Mouse (Mus musculus) limb, embryonic 13.5 days (tissue): ENCODE results near the gene Sugct. TPM values are rescaled to one million over a fixed set of nuclear protein-coding genes. Genes with fewer than 3 reads are reported as not detected.

Experiments used
- ATAC-seq: fragments of 200-750 bp; cut with Nextera tagmentation; 2 replicates; pipeline ENCODE4 v1.8.0; 2017; ENCODE audit warnings: low read depth, moderate number of reproducible peaks, moderate TSS enrichment; ENCODE audit not compliant: low FRiP score
- H3K27ac ChIP-seq: fragments of 300-500 bp; sonication (generic); 2 replicates; pipeline ENCODE4 v1.5.1; 2015; ENCODE audit warnings: inconsistent platforms, mild to moderate bottlenecking, moderate library complexity
- H3K27me3 ChIP-seq: fragments of 300-500 bp; sonication (generic); 2 replicates; pipeline ENCODE4 v1.6.1; 2015; ENCODE audit warnings: mild to moderate bottlenecking, inconsistent platforms
- H3K36me3 ChIP-seq: fragments of 300-500 bp; sonication (generic); 2 replicates; pipeline ENCODE4 v1.6.1; 2015; ENCODE audit warnings: inconsistent platforms, mild to moderate bottlenecking, moderate library complexity
- H3K4me1 ChIP-seq: fragments of 300-500 bp; sonication (generic); 2 replicates; pipeline ENCODE4 v1.6.1; 2015; ENCODE audit warnings: inconsistent platforms
- H3K4me2 ChIP-seq: fragments of 300-500 bp; sonication (generic); replicated peaks from 2 replicates; pipeline ENCODE4 v1.6.1; 2015; ENCODE audit warnings: inconsistent platforms, mild to moderate bottlenecking, moderate library complexity
- H3K4me3 ChIP-seq: fragments of 300-500 bp; sonication (generic); 2 replicates; pipeline ENCODE4 v1.5.1; 2015; ENCODE audit warnings: moderate library complexity, mild to moderate bottlenecking, inconsistent platforms
- H3K9ac ChIP-seq: fragments of 300-500 bp; sonication (generic); 2 replicates; pipeline ENCODE4 v1.6.1; 2015; ENCODE audit warnings: mild to moderate bottlenecking, inconsistent platforms
- H3K9me3 ChIP-seq: fragments of 300-500 bp; sonication (generic); 2 replicates; pipeline ENCODE4 v1.6.1; 2016; ENCODE audit warnings: inconsistent platforms
- WGBS: fragments of 180-500 bp; shearing (Covaris S2); methylation state at CpG from one replicate; pipeline ENCODE4 v1.1.7; 2015; 5-methylcytosine and 5-hydroxymethylcytosine counted together
- polyA plus RNA-seq: library from polyadenylated mRNA; unstranded; fragments of >200 nt; fragmentation: Nextera tagmentation; extraction: Ambion mirVana; gene quantifications from 2 replicates; pipeline ENCODE4 v1.2.1, GENCODE M21; 2015

The Sugct gene
- polyA plus RNA-seq, 1 experiment from 2014 or later, result 6.8 TPM

GRCm38 (mm10) chr13:17421875-17422274 is 273.5 kb downstream of the Sugct start:
- Histone ChIP-seq H3K27me3 (no peaks in the 10 kb centered on the region), H3K4me1 (no peaks in the 10 kb centered on the region), H3K9ac (no peak overlapping the region), H3K9me3 (peaks cover 4% of the 10 kb centered on the region; the same call in 1 of the 2 replicates), H3K4me2 (no peak overlapping the region), H3K4me3 (no peak overlapping the region), H3K36me3 (no peaks in the 10 kb centered on the region), H3K27ac (no peak overlapping the region)
- 89% methylated on average over 6 of the region's 6 CpGs for WGBS
- ATAC-seq, result no peak

- peaks cover 7% of the 10 kb centered on the region for H3K9me3 ChIP-seq
- no peak overlapping the region for H3K4me2 ChIP-seq
- no peaks in the 10 kb centered on the region for H3K27me3 ChIP-seq
- H3K36me3 ChIP-seq, result no peaks in the 10 kb centered on the region
- no peak overlapping the region for H3K4me3 ChIP-seq
- H3K9ac ChIP-seq, result no peak overlapping the region
- 77% methylated on average over 1 of the region's 1 CpGs for WGBS
- H3K27ac ChIP-seq, result no peak overlapping the region
- no peaks in the 10 kb centered on the region for H3K4me1 ChIP-seq
- ATAC-seq, result no peak
These were observed 274.8 kb downstream of the Sugct start for GRCm38 (mm10) chr13:17420557-17420956.

- 93% methylated on average over 8 of the region's 8 CpGs for WGBS
- Histone ChIP-seq H3K4me3 (no peak overlapping the region), H3K4me2 (no peak overlapping the region), H3K4me1 (no peaks in the 10 kb centered on the region), H3K9ac (no peak overlapping the region), H3K27ac (no peak overlapping the region), H3K9me3 (no peaks in the 10 kb centered on the region), H3K36me3 (no peaks in the 10 kb centered on the region), H3K27me3 (no peaks in the 10 kb centered on the region)
- no peak for ATAC-seq
These were observed 352.5 kb downstream of the Sugct start for GRCm38 (mm10) chr13:17342836-17343235.

GRCm38 (mm10) chr13:17335885-17336540 is 359.3 kb downstream of the Sugct start:
- H3K4me3 ChIP-seq, result no peak overlapping the region
- no peaks in the 10 kb centered on the region for H3K27me3 ChIP-seq
- H3K9ac ChIP-seq, result no peak overlapping the region
- H3K4me1 ChIP-seq, result no peaks in the 10 kb centered on the region
- WGBS, result 83% methylated on average over 4 of the region's 4 CpGs
- no peaks in the 10 kb centered on the region for H3K36me3 ChIP-seq
- no peak for ATAC-seq
- no peak overlapping the region for H3K27ac ChIP-seq
- H3K4me2 ChIP-seq, result no peak overlapping the region
- no peaks in the 10 kb centered on the region for H3K9me3 ChIP-seq

GRCm38 (mm10) chr13:17326863-17327262 is 368.5 kb downstream of the Sugct start:
- Histone ChIP-seq H3K27ac (no peak overlapping the region), H3K4me2 (no peak overlapping the region), H3K9me3 (no peaks in the 10 kb centered on the region), H3K9ac (no peak overlapping the region), H3K27me3 (no peaks in the 10 kb centered on the region), H3K4me3 (no peak overlapping the region), H3K4me1 (no peaks in the 10 kb centered on the region), H3K36me3 (no peaks in the 10 kb centered on the region)
- 82% methylated on average over 4 of the region's 4 CpGs for WGBS
- ATAC-seq, result no peak

- WGBS, result 92% methylated on average over 4 of the region's 4 CpGs
These were observed 393.8 kb downstream of the Sugct start for GRCm38 (mm10) chr13:17301590-17301989.

GRCm38 (mm10) chr13:17297462-17298005 is 397.8 kb downstream of the Sugct start:
- Histone ChIP-seq H3K4me3 (no peak overlapping the region), H3K9me3 (no peaks in the 10 kb centered on the region), H3K27me3 (no peaks in the 10 kb centered on the region), H3K27ac (peak overlapping the region; percentile 58; the same call in 1 of the 2 replicates), H3K36me3 (no peaks in the 10 kb centered on the region), H3K4me1 (peaks cover 25% of the 10 kb centered on the region), H3K9ac (no peak overlapping the region), H3K4me2 (no peak overlapping the region)
- 17% methylated on average over 1 of the region's 1 CpGs for WGBS
- ATAC-seq, result peak; percentile 77

More at GRCm38 (mm10) chr13:17301590-17301989, 393.8 kb downstream of the Sugct start:
- Histone ChIP-seq H3K4me2 (no peak overlapping the region), H3K9ac (no peak overlapping the region), H3K9me3 (no peaks in the 10 kb centered on the region), H3K4me3 (no peak overlapping the region), H3K27me3 (no peaks in the 10 kb centered on the region), H3K27ac (no peak overlapping the region), H3K36me3 (no peaks in the 10 kb centered on the region), H3K4me1 (peaks cover 23% of the 10 kb centered on the region)
- no peak for ATAC-seq

GRCm38 (mm10) chr13:17296912-17297311 is 398.4 kb downstream of the Sugct start:
- no peaks in the 10 kb centered on the region for H3K9me3 ChIP-seq
- no peaks in the 10 kb centered on the region for H3K36me3 ChIP-seq
- H3K27ac ChIP-seq, result peak overlapping the region; percentile 58
- H3K4me2 ChIP-seq, result no peak overlapping the region
- H3K4me1 ChIP-seq, result peaks cover 25% of the 10 kb centered on the region
- ATAC-seq, result peak; percentile 46
- H3K27me3 ChIP-seq, result no peaks in the 10 kb centered on the region
- no peak overlapping the region for H3K9ac ChIP-seq
- no peak overlapping the region for H3K4me3 ChIP-seq
- 39% methylated on average over 4 of the region's 4 CpGs for WGBS

- Histone ChIP-seq H3K27me3 (no peaks in the 10 kb centered on the region), H3K9ac (no peak overlapping the region), H3K4me1 (peaks cover 27% of the 10 kb centered on the region), H3K36me3 (no peaks in the 10 kb centered on the region), H3K27ac (no peak overlapping the region), H3K4me3 (no peak overlapping the region), H3K9me3 (no peaks in the 10 kb centered on the region), H3K4me2 (no peak overlapping the region)
- ATAC-seq, result 0 out of 2 replicates have a peak, but pooled peaks have one; percentile 41
- 21% methylated on average over 3 of the region's 3 CpGs for WGBS
These were observed 398.9 kb downstream of the Sugct start for GRCm38 (mm10) chr13:17296460-17296859.

GRCm38 (mm10) chr13:17291057-17291456 is 404.3 kb downstream of the Sugct start:
- H3K4me1 ChIP-seq, result peaks cover 14% of the 10 kb centered on the region
- 81% methylated on average over 3 of the region's 3 CpGs for WGBS
- no peak overlapping the region for H3K4me2 ChIP-seq
- no peaks in the 10 kb centered on the region for H3K36me3 ChIP-seq
- no peaks in the 10 kb centered on the region for H3K9me3 ChIP-seq
- no peak for ATAC-seq
- no peak overlapping the region for H3K9ac ChIP-seq
- H3K27ac ChIP-seq, result peak overlapping the region; percentile 40; the same call in 1 of the 2 replicates
- H3K4me3 ChIP-seq, result no peak overlapping the region
- no peaks in the 10 kb centered on the region for H3K27me3 ChIP-seq

- Histone ChIP-seq H3K4me1 (peaks cover 15% of the 10 kb centered on the region), H3K36me3 (no peaks in the 10 kb centered on the region), H3K9ac (no peak overlapping the region), H3K27ac (no peak overlapping the region), H3K4me2 (no peak overlapping the region), H3K4me3 (no peak overlapping the region), H3K9me3 (no peaks in the 10 kb centered on the region), H3K27me3 (no peaks in the 10 kb centered on the region)
- no peak for ATAC-seq
- 57% methylated on average over 1 of the region's 1 CpGs for WGBS
These were observed 407.0 kb downstream of the Sugct start for GRCm38 (mm10) chr13:17288377-17288776.

- no peak overlapping the region for H3K9ac ChIP-seq
- H3K36me3 ChIP-seq, result no peaks in the 10 kb centered on the region
- no peaks in the 10 kb centered on the region for H3K4me1 ChIP-seq
- ATAC-seq, result no peak
- H3K27ac ChIP-seq, result no peak overlapping the region
- no peaks in the 10 kb centered on the region for H3K27me3 ChIP-seq
- H3K4me3 ChIP-seq, result no peak overlapping the region
- H3K9me3 ChIP-seq, result no peaks in the 10 kb centered on the region
- WGBS, result 84% methylated on average over 3 of the region's 3 CpGs
- H3K4me2 ChIP-seq, result no peak overlapping the region
These were observed 449.4 kb downstream of the Sugct start for GRCm38 (mm10) chr13:17245936-17246335.

- Histone ChIP-seq H3K4me1 (no peaks in the 10 kb centered on the region), H3K4me2 (no peak overlapping the region), H3K27ac (no peak overlapping the region), H3K27me3 (no peaks in the 10 kb centered on the region), H3K4me3 (no peak overlapping the region), H3K36me3 (no peaks in the 10 kb centered on the region), H3K9ac (no peak overlapping the region), H3K9me3 (no peaks in the 10 kb centered on the region)
- WGBS, result 53% methylated on average over 3 of the region's 3 CpGs
- ATAC-seq, result no peak
These were observed 478.8 kb downstream of the Sugct start for GRCm38 (mm10) chr13:17216524-17216923.
